Mouse (Mus musculus): ENCODE results near the gene Cd38. TPM values are rescaled to one million over a fixed set of nuclear protein-coding genes. Genes with fewer than 3 reads are reported as not detected.
A peak's percentile ranks its signal among the peaks of the same experiment; 100 is the strongest.

Cd38 gene
- polyA plus RNA-seq, 1 experiment from 2014 or later: 9.9 TPM

DNA sequence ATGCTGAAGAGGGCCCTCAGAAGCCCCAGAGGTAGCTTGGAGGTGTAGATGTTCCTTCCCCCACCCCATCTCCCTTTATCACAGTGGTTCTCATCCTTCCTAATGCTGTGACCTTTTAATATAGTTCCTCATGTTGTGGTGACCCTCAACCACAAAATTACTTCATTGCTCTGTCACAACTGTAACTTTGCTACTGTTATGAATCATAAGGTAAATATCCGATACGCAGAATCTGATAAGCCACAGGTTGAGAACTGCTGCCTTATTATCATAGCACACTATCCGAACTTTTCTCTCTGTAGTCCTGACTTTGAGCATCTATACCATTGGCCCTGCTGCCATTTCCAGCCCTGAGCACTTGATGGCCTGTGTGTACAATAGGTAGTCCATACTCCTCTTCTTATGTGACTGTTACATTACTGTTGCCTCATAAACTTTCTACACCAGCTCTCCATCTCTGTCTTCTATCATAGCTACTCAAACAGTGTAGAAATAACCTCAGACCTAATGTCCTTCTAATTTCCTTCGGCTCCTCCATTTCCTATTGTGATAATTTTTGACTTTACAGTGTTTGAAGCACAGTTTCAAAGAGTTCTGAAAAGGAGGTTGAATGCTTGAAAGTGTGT is 47.0 kb downstream of the Cd38 start:
- H3K9ac ChIP-seq (replicated peaks; ENCODE audit: low read length): no peak overlapping the region
- 90% methylated on average over 4 of the region's 4 CpGs for WGBS
- no peaks in the 10 kb centered on the region for H3K36me3 ChIP-seq (replicated peaks; ENCODE audit: control insufficient read depth, insufficient read depth, low read depth, low read length)
- H3K4me3 ChIP-seq (ENCODE audit: low read depth, low read length): no peak overlapping the region
- H3K27ac ChIP-seq (replicated peaks; ENCODE audit: low read depth, low read length): no peak overlapping the region
- H3K9me3 ChIP-seq (replicated peaks; ENCODE audit: control insufficient read depth, low read length): no peaks in the 10 kb centered on the region
- no peak overlapping the region for H3K4me2 ChIP-seq (ENCODE audit: low read depth, low read length)
- no peak for DNase-seq (ENCODE audit: low spot score)
- H3K4me1 ChIP-seq (ENCODE audit: control insufficient read depth, insufficient read depth, low read length): no peaks in the 10 kb centered on the region
- H3K27me3 ChIP-seq (ENCODE audit: control insufficient read depth, insufficient read depth, low read length): no peaks in the 10 kb centered on the region
- ATAC-seq (replicated peaks; ENCODE audit: insufficient number of reproducible peaks, low FRiP score, low TSS enrichment, low read depth): no peak

DNA sequence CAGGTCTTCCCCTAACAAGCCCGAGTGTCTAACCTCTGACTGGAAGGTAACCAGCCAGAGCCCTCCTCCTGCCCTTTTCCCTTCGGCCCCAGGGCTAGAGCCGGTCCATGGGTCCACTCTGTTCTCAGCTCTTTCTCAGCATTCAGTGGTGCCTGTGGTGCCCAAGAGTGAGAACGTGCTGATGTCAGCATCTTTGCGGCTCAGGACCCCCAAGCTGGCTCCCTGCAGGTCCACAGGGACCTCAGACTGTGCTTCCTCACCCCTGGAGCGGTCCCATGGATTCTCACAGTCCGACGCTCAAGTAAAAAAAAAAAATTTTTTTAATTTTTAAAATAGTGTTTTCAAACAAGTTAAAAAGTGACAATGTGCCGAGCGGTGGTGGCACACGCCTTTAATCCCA is 53.5 kb downstream of the Cd38 start:
- no peak for ATAC-seq (replicated peaks; ENCODE audit: insufficient number of reproducible peaks, low FRiP score, low TSS enrichment, low read depth)
- Histone ChIP-seq H3K27me3 (ENCODE audit: control insufficient read depth, insufficient read depth, low read length) (no peaks in the 10 kb centered on the region), H3K36me3 (replicated peaks; ENCODE audit: control insufficient read depth, insufficient read depth, low read depth, low read length) (no peaks in the 10 kb centered on the region), H3K4me2 (ENCODE audit: low read depth, low read length) (no peak overlapping the region), H3K9me3 (replicated peaks; ENCODE audit: control insufficient read depth, low read length) (no peaks in the 10 kb centered on the region), H3K4me1 (ENCODE audit: control insufficient read depth, insufficient read depth, low read length) (no peaks in the 10 kb centered on the region), H3K9ac (replicated peaks; ENCODE audit: low read length) (no peak overlapping the region), H3K4me3 (ENCODE audit: low read depth, low read length) (no peak overlapping the region), H3K27ac (replicated peaks; ENCODE audit: low read depth, low read length) (no peak overlapping the region)
- 83% methylated on average over 11 of the region's 11 CpGs for WGBS
- no peak for DNase-seq (ENCODE audit: low spot score)

DNA sequence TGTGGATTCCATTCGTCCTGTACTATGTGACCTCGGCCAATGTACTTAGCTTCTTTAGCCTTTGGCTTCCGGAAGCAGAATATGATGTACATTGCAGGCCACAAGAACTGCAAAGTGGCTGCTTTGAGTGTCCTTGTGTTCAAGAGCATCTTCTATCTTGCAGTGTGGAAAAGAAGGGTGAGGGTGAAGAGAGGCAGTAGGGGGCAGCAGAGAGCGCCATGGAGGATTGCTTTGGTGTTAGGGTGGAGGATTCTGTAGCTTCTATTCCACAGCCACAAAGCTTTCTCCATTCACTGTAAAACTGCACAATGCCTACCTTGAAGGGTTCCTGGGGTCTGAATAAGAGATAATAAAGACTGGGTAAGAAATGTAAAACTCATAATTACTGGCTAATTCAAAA is 55.6 kb downstream of the Cd38 start:
- H3K4me2 ChIP-seq (ENCODE audit: low read depth, low read length): no peak overlapping the region
- H3K4me1 ChIP-seq (ENCODE audit: control insufficient read depth, insufficient read depth, low read length): no peaks in the 10 kb centered on the region
- no peaks in the 10 kb centered on the region for H3K9me3 ChIP-seq (replicated peaks; ENCODE audit: control insufficient read depth, low read length)
- DNase-seq (ENCODE audit: low spot score) (peak; percentile 59), ATAC-seq (replicated peaks; ENCODE audit: insufficient number of reproducible peaks, low FRiP score, low TSS enrichment, low read depth) (no peak)
- H3K36me3 ChIP-seq (replicated peaks; ENCODE audit: control insufficient read depth, insufficient read depth, low read depth, low read length): no peaks in the 10 kb centered on the region
- no peaks in the 10 kb centered on the region for H3K27me3 ChIP-seq (ENCODE audit: control insufficient read depth, insufficient read depth, low read length)
- H3K4me3 ChIP-seq (ENCODE audit: low read depth, low read length): no peak overlapping the region
- 30% methylated on average over 4 of the region's 4 CpGs for WGBS
- no peak overlapping the region for H3K9ac ChIP-seq (replicated peaks; ENCODE audit: low read length)
- no peak overlapping the region for H3K27ac ChIP-seq (replicated peaks; ENCODE audit: low read depth, low read length)

DNA sequence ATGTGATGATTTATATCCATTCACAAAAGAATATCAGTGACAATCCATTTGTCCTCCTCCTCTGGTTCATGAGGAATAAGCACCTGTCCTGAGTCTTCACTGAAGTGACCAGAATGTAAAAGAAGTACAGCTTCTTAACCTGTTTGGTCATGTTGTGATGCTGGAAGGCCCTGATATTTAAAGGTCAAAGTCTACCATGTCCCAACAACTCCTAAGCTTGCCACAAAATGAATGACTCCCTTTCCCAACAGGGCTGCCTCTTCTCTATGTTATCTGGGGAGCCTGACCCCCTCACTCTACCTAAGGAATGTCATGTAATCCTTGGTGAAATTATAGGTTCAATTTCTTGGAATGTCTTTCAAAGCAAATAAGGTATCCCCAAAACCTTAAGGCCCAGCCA is 59.4 kb downstream of the Cd38 start:
- Histone ChIP-seq H3K4me1 (ENCODE audit: control insufficient read depth, insufficient read depth, low read length) (no peaks in the 10 kb centered on the region), H3K4me2 (ENCODE audit: low read depth, low read length) (no peak overlapping the region), H3K36me3 (replicated peaks; ENCODE audit: control insufficient read depth, insufficient read depth, low read depth, low read length) (no peaks in the 10 kb centered on the region), H3K9me3 (replicated peaks; ENCODE audit: control insufficient read depth, low read length) (no peaks in the 10 kb centered on the region), H3K9ac (replicated peaks; ENCODE audit: low read length) (no peak overlapping the region), H3K27me3 (ENCODE audit: control insufficient read depth, insufficient read depth, low read length) (no peaks in the 10 kb centered on the region), H3K4me3 (ENCODE audit: low read depth, low read length) (no peak overlapping the region), H3K27ac (replicated peaks; ENCODE audit: low read depth, low read length) (no peak overlapping the region)
- ATAC-seq (replicated peaks; ENCODE audit: insufficient number of reproducible peaks, low FRiP score, low TSS enrichment, low read depth): no peak
- no peak for DNase-seq (ENCODE audit: low spot score)

DNA sequence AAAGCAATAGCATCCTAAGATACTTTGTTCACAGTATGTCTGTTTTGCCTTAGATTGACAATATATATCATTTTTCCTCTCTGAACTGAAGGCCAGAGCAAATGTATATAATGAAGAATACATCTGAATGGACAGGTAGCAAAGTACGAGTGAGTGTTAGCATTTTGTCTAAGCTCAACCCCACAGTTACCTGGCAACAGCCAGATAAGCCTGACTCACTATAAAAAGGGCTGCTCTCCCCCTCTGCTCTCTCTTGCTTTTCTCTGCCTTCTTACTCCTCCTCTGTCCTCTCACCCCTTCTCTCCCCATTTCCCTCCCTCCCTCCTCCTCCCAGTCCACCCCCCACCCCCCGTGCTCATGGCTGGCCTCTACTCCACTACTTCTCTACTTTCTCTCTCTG is 64.9 kb downstream of the Cd38 start:
- Histone ChIP-seq H3K27me3 (ENCODE audit: control insufficient read depth, insufficient read depth, low read length) (no peaks in the 10 kb centered on the region), H3K9me3 (replicated peaks; ENCODE audit: control insufficient read depth, low read length) (no peaks in the 10 kb centered on the region), H3K4me2 (ENCODE audit: low read depth, low read length) (no peak overlapping the region), H3K4me1 (ENCODE audit: control insufficient read depth, insufficient read depth, low read length) (no peaks in the 10 kb centered on the region), H3K27ac (replicated peaks; ENCODE audit: low read depth, low read length) (no peak overlapping the region), H3K4me3 (ENCODE audit: low read depth, low read length) (no peak overlapping the region), H3K9ac (replicated peaks; ENCODE audit: low read length) (no peak overlapping the region), H3K36me3 (replicated peaks; ENCODE audit: control insufficient read depth, insufficient read depth, low read depth, low read length) (no peaks in the 10 kb centered on the region)
- DNase-seq (ENCODE audit: low spot score) (no peak), ATAC-seq (replicated peaks; ENCODE audit: insufficient number of reproducible peaks, low FRiP score, low TSS enrichment, low read depth) (no peak)
- WGBS: 70% methylated on average over 2 of the region's 2 CpGs

DNA sequence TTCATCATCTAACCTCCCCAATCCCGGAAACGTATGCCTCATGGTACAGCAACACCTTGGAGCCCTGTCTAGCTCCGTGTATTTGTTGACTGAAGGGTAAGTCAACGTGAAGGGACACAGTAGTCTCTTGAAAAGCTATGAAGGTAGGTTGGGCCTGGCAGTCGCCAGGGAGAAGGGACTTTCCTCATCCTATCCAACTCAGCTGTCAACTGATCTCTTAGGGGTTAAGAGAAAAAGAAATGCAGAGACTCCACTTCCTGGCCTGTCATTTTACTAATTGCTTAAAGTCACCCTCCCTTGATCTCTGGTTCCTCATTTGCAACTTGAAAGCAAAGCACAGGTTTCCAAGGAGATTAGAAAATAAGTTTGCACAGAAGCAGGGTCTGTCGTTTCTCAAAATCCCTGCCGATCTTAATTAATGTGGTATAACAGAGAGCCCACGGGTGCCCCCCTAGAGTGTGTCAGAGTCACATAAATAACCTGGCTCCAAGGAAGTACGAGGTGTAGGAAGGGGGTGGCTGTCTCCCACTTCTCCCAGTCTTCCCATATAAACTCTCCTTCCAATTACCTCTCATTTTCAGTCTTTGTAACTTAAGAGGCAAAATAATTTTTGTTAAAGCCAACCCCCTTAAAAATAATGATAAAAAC is 79.1 kb downstream of the Cd38 start:
- Histone ChIP-seq H3K9ac (replicated peaks; ENCODE audit: low read length) (no peak overlapping the region), H3K9me3 (replicated peaks; ENCODE audit: control insufficient read depth, low read length) (no peaks in the 10 kb centered on the region), H3K4me3 (ENCODE audit: low read depth, low read length) (peak overlapping the region; percentile 22; the same call in 1 of the 2 replicates), H3K4me1 (ENCODE audit: control insufficient read depth, insufficient read depth, low read length) (0 out of 2 replicates have a peak, but pooled peaks cover 2% of the 10 kb centered on the region), H3K27ac (replicated peaks; ENCODE audit: low read depth, low read length) (no peak overlapping the region), H3K36me3 (replicated peaks; ENCODE audit: control insufficient read depth, insufficient read depth, low read depth, low read length) (no peaks in the 10 kb centered on the region), H3K27me3 (ENCODE audit: control insufficient read depth, insufficient read depth, low read length) (no peaks in the 10 kb centered on the region), H3K4me2 (ENCODE audit: low read depth, low read length) (peak overlapping the region; percentile 53; the same call in 1 of the 2 replicates)
- DNase-seq (ENCODE audit: low spot score) (peak; percentile 7), ATAC-seq (replicated peaks; ENCODE audit: insufficient number of reproducible peaks, low FRiP score, low TSS enrichment, low read depth) (0 out of 2 replicates have a peak, but pooled peaks have one; percentile 37)
- WGBS: 33% methylated on average over 9 of the region's 9 CpGs

DNA sequence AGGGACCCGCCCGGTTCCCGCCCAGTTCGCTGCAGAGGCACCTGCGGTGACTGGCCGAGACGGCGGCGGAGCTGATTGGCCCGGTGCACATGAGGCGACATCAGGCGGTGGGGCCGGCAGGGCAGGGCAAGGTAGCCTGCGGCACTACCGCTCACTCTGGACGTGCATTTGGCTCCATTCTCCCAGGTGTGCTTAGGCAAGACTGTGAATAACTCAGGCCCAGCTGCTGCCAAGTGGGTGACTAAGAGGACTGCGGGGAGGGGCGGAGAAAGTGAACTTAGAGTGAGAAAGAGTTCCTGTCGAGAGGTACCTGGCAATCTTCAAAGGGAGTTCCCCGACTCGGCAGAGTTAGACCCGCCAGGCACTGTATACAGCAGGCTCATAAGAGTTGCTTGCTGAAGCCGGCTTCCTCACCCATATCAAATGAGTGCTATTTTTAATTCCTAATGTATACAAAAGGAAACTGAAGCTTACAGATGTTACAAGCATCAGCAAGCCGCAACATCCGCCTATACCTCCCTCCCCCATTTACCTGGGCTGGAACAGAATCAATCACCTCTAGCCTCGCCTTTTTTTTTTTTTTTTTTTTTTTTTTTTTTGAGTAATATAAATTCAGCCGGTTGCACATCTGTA is 79.9 kb downstream of the Cd38 start:
- Histone ChIP-seq H3K9ac (replicated peaks; ENCODE audit: low read length) (no peak overlapping the region), H3K27ac (replicated peaks; ENCODE audit: low read depth, low read length) (no peak overlapping the region), H3K36me3 (replicated peaks; ENCODE audit: control insufficient read depth, insufficient read depth, low read depth, low read length) (no peaks in the 10 kb centered on the region), H3K4me2 (ENCODE audit: low read depth, low read length) (peak overlapping the region; percentile 53), H3K9me3 (replicated peaks; ENCODE audit: control insufficient read depth, low read length) (no peaks in the 10 kb centered on the region), H3K27me3 (ENCODE audit: control insufficient read depth, insufficient read depth, low read length) (no peaks in the 10 kb centered on the region), H3K4me3 (ENCODE audit: low read depth, low read length) (peak overlapping the region; percentile 22), H3K4me1 (ENCODE audit: control insufficient read depth, insufficient read depth, low read length) (0 out of 2 replicates have a peak, but pooled peaks cover 2% of the 10 kb centered on the region)
- WGBS: 2% methylated on average over 27 of the region's 27 CpGs
- ATAC-seq (replicated peaks; ENCODE audit: insufficient number of reproducible peaks, low FRiP score, low TSS enrichment, low read depth) (peak; percentile 85), DNase-seq (ENCODE audit: low spot score) (peak; percentile 74)

DNA sequence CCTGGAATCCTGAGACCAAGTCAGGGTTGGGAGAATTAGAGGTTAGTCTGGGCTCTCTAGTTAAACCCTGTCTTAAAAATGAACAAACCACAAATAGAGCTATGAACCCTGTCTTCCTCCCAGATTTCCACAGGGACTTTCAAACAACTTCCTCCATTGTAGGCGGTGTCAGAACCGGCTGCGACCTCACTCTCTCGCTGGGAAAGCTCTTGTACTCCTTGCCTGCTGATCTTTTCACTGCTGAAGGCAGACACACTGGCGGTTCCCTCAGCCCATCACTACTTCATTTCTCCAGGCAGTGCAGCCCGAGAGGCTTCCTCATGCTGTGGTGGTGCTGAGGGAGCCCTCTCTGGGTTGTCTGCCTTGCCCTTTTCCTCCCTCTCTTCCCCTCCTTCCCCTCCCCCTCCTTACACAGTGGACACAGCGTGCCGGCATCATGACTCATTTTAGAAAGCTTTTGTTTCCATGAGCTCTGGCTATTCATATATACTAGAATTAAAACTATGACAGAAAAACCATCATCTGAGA is 80.5 kb downstream of the Cd38 start:
- peak; percentile 38 for DNase-seq (ENCODE audit: low spot score)
- Histone ChIP-seq H3K36me3 (replicated peaks; ENCODE audit: control insufficient read depth, insufficient read depth, low read depth, low read length) (no peaks in the 10 kb centered on the region), H3K4me3 (ENCODE audit: low read depth, low read length) (no peak overlapping the region), H3K4me2 (ENCODE audit: low read depth, low read length) (0 out of 2 replicates have a peak overlapping the region, but pooled peaks have one; percentile 13), H3K27ac (replicated peaks; ENCODE audit: low read depth, low read length) (no peak overlapping the region), H3K27me3 (ENCODE audit: control insufficient read depth, insufficient read depth, low read length) (no peaks in the 10 kb centered on the region), H3K9me3 (replicated peaks; ENCODE audit: control insufficient read depth, low read length) (no peaks in the 10 kb centered on the region), H3K9ac (replicated peaks; ENCODE audit: low read length) (0 out of 2 replicates have a peak overlapping the region, but pooled peaks have one; percentile 28), H3K4me1 (ENCODE audit: control insufficient read depth, insufficient read depth, low read length) (0 out of 2 replicates have a peak, but pooled peaks cover 2% of the 10 kb centered on the region)
- 4% methylated on average over 8 of the region's 8 CpGs for WGBS
- ATAC-seq (replicated peaks; ENCODE audit: insufficient number of reproducible peaks, low FRiP score, low TSS enrichment, low read depth): peak; percentile 60; the same call in 1 of the 2 replicates

Measured in embryonic facial prominence, embryonic 11.5 days (tissue).